Mouse (Mus musculus): Measurements from ENCODE around the gene Ermap. TPM values are rescaled to one million over a fixed set of nuclear protein-coding genes. Genes with fewer than 3 reads are reported as not detected.

Gene Ermap
- polyA plus RNA-seq (2015; fragmentation: Nextera tagmentation; extraction: Ambion mirVana): 329 and 341 TPM in 2 replicates

DNA sequence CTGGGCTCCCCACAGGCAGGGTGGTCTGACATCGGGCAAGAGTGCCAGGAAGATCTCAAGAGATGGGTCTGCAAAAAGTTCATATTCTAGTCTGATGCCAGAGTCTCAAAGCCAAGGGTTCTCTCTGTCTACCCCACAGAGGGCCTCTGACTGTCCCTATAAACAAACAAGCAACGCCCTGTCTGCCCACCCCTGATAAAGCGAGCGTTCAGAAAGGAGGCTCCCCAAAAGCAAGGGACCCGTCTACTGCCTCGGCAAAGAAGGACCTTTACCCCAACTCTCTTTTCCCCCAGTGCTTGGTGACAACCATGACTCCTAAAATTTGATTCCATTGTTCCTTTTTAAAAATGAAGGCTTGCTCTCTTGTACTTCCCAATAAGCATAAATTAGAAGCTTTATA lies at the start of gene Ermap:
Gene Ermap, minus strand, starts transcription at position 148 of the 400 bp plus-strand sequence.
- Histone ChIP-seq H3K4me1 (replicated peaks) (peaks cover 73% of the 10 kb centered on the region), H3K9me3 (replicated peaks) (no peaks in the 10 kb centered on the region), H3K27ac (peak within 1 kb of the TSS; percentile 99), H3K4me3 (replicated peaks) (peak within 1 kb of the TSS; percentile 77), H3K9ac (peak within 1 kb of the TSS; percentile 91), H3K4me2 (peak within 1 kb of the TSS; percentile 88), H3K36me3 (peaks cover 40% of the 10 kb centered on the region), H3K27me3 (no peaks in the 10 kb centered on the region)
- ATAC-seq (ENCODE audit: low read depth) (peak; percentile 92), DNase-seq (peak; percentile 87)
- WGBS (ENCODE audit: insufficient replicate concordance): 11% methylated on average over 6 of the region's 6 CpGs

DNA sequence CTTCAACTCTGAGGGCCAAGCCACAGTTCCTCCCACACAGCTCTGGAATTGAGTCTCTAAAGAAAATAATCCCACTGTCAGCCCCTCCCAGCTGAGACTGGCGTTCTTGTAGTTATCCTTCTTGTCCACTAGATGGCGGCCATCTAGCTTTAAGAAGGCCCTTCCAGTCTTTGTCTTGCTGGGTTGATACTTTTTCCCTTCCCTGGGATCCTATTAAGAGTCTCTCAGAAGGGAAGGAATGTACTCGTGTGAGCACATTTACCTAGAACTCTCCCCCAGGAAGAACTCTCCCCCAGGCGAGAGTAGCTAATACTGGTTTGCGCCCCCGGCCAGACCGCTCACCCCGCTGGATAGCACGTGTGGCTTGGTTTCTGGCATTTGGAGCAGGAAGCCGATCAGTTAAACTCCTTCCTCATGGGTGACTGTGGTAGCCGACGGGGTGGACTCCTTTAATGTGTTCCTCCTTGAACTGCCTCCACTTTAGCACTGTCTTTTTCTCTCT lies 49.4 kb upstream of the Ermap start:
- H3K27me3 ChIP-seq: no peaks in the 10 kb centered on the region
- no peak overlapping the region for H3K27ac ChIP-seq
- peak overlapping the region; percentile 29 for H3K4me3 ChIP-seq (replicated peaks)
- H3K4me2 ChIP-seq: peak overlapping the region; percentile 52
- peak; percentile 58 for ATAC-seq (ENCODE audit: low read depth)
- H3K9me3 ChIP-seq (replicated peaks): no peaks in the 10 kb centered on the region
- peaks cover 28% of the 10 kb centered on the region for H3K36me3 ChIP-seq
- peak; percentile 35 for DNase-seq
- WGBS (ENCODE audit: insufficient replicate concordance): 19% methylated on average over 12 of the region's 12 CpGs
- H3K9ac ChIP-seq: peak overlapping the region; percentile 52
- H3K4me1 ChIP-seq (replicated peaks): peaks cover 23% of the 10 kb centered on the region

DNA sequence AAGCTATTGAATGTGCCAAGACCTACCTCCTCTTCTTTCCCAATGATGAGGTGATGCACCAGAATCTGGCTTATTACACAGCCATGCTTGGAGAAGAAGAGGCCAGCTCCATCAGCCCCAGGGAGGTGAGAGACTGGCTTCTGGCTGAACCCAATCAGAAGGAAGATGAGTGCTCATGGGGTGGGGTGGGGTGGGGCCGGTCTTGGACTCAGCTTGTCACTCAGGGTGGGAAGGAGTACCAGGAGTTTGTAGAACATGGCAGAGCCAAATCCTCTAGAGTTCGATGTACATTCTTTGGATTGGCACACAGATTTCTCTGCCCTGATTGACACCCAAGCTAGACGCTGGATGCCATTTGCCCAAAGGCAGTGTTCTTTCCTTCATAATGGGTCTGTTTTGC lies 48.9 kb upstream of the Ermap start:
- Histone ChIP-seq H3K4me2 (peak overlapping the region; percentile 52), H3K4me1 (replicated peaks) (peaks cover 28% of the 10 kb centered on the region), H3K9ac (no peak overlapping the region; the same call in 1 of the 2 replicates), H3K27ac (no peak overlapping the region; the same call in 1 of the 2 replicates), H3K27me3 (peaks cover 3% of the 10 kb centered on the region; the same call in 1 of the 2 replicates), H3K9me3 (replicated peaks) (no peaks in the 10 kb centered on the region), H3K36me3 (peaks cover 23% of the 10 kb centered on the region), H3K4me3 (replicated peaks) (peak overlapping the region; percentile 25)
- 58% methylated on average over 3 of the region's 3 CpGs for WGBS (ENCODE audit: insufficient replicate concordance)
- DNase-seq (no peak), ATAC-seq (ENCODE audit: low read depth) (peak; percentile 64; the same call in 1 of the 2 replicates)

DNA sequence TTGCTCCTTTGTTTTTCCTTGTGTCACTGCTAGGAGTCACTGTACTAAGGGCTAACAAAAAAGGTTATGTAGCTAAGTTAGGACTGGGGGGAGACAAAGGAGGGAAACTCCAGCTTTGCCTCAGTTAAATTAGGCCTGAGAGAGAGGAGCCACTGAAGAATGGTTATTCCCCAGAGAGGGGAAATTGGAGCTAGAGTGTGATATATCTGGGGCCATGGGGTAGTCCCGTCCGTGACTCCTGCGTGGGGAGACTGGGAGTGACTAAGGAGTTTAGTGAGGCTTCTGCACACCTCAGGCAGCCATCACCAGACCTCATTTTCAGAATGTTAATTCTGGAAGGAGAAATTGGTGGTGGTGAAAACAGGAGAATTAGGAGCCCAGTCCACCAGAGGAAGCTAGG lies 44.5 kb upstream of the Ermap start:
- H3K36me3 ChIP-seq: 0 out of 2 replicates have a peak, but pooled peaks cover 13% of the 10 kb centered on the region
- peak overlapping the region; percentile 84 for H3K4me3 ChIP-seq (replicated peaks)
- DNase-seq (no peak), ATAC-seq (ENCODE audit: low read depth) (no peak)
- peak overlapping the region; percentile 99 for H3K4me2 ChIP-seq
- 71% methylated on average over 3 of the region's 3 CpGs for WGBS (ENCODE audit: insufficient replicate concordance)
- H3K9ac ChIP-seq: no peak overlapping the region
- no peak overlapping the region for H3K27ac ChIP-seq
- no peaks in the 10 kb centered on the region for H3K9me3 ChIP-seq (replicated peaks)
- H3K27me3 ChIP-seq: peaks cover 6% of the 10 kb centered on the region; the same call in 1 of the 2 replicates
- peaks cover 36% of the 10 kb centered on the region for H3K4me1 ChIP-seq (replicated peaks)

DNA sequence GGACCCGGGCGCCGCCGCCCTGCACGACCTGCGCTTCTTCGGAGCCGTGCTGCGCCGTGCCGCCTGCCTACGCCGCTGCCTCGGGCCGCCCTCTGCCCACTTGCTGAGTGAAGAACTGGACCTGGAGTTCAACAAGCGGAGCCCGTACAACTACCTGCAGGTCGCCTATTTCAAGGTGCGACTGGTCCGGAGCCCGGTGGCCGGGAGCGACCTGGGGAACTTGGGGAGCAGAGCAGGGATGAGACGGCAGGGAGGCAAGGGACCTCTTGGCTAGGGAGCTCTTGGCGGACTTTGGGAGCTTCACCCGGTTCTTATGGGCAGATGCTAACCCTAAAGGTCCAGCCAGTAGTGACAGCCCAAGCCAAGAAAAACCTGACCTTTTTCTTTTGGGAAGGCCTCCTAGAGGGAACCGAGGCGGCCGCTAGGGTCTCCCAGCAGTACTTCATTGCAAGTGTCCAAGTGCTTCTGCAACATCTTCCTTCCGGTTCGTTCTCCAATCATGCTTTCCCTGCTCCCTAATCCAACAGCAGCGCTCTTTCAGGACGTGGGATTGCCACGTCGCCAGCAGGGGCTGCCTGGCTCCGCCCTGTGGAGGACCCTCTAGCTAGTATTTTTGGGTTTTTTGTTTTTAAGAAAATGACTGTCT lies 43.6 kb upstream of the Ermap start:
- H3K4me2 ChIP-seq: peak overlapping the region; percentile 99
- H3K36me3 ChIP-seq: peaks cover 14% of the 10 kb centered on the region; the same call in 1 of the 2 replicates
- peak overlapping the region; percentile 84 for H3K4me3 ChIP-seq (replicated peaks)
- peak overlapping the region; percentile 87 for H3K9ac ChIP-seq
- H3K27me3 ChIP-seq: peaks cover 6% of the 10 kb centered on the region; the same call in 1 of the 2 replicates
- peaks cover 27% of the 10 kb centered on the region for H3K4me1 ChIP-seq (replicated peaks)
- WGBS (ENCODE audit: insufficient replicate concordance): under 1% methylated on average over 36 of the region's 36 CpGs
- H3K9me3 ChIP-seq (replicated peaks): no peaks in the 10 kb centered on the region
- peak; percentile 45 for ATAC-seq (ENCODE audit: low read depth)
- peak; percentile 12 for DNase-seq
- H3K27ac ChIP-seq: peak overlapping the region; percentile 59

DNA sequence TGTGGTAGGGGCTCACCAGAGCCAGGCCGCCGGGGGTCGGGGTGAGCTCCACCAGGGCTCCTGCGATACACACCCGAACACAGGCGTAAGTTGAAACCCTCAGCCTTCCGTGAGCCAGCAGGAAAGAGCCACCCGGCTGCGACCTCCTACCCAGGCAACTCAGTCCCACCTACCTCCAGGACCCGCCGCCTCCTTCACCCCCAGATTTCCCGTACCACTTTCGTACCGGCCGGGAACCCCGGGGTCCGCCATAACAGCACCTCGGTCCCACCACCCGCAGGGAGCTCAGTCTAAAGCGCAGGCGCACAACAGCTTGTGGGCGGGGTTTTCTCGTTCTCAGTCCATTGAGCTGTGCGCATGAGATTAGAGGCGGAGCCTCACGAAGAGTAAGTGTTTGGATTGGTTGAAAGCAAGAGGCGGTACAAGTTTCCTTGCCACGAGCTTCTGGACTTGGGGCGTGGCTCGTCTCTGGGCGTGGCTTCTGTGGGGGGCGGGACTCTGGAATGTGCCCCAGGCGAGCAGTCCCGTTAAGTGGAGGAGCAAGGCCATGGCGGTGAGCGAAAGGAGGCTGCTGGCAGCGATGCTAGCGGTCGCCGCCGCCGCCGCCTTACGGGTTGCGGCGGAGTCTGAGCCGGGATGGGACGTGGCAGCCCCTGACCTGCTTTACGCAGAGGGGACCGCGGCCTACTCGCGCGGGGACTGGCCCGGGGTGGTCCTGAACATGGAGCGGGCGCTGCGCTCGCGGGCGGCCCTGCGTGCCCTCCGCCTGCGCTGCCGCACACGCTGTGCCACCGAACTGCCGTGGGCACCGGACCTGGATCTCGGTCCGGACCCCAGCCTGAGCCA lies 42.8 kb upstream of the Ermap start, which contains the start of the genes AU022252 and P3h1:
Gene AU022252, minus strand, starts transcription at position 303 of the 846 bp plus-strand sequence.
Gene P3h1, plus strand, starts transcription at position 506 of the 846 bp plus-strand sequence.
- under 1% methylated on average over 71 of the region's 71 CpGs for WGBS (ENCODE audit: insufficient replicate concordance)
- Histone ChIP-seq H3K9me3 (replicated peaks) (no peaks in the 10 kb centered on the region), H3K4me3 (replicated peaks) (peak within 1 kb of the TSS; percentile 84), H3K27ac (peak within 1 kb of the TSS; percentile 59), H3K4me1 (replicated peaks) (peaks cover 24% of the 10 kb centered on the region), H3K27me3 (peaks cover 6% of the 10 kb centered on the region; the same call in 1 of the 2 replicates), H3K9ac (peak within 1 kb of the TSS; percentile 89), H3K4me2 (peak within 1 kb of the TSS; percentile 99), H3K36me3 (peaks cover 21% of the 10 kb centered on the region)
- DNase-seq: peak; percentile 99
- peak; percentile 96 for ATAC-seq (ENCODE audit: low read depth)

DNA sequence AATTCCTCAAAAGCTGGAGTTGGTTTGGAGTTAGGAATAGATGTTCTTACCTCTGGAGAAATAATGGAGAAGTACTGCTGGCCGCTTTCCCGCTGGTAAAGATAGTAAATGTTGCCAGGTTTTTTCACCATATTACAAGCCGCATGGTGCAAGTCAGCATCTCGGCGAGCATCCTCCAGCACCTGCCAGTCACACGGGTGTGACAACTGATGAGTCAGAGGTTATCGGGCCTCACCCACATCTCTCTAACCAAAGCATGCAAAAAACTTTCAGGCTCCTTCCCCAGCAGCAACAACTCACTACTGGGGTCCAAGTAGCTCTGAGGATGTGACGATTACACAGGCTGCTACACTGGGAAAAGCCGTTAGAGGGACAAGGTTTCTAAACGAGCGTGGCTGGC lies 36.9 kb upstream of the Ermap start:
- 79% methylated on average over 11 of the region's 11 CpGs for WGBS (ENCODE audit: insufficient replicate concordance)

DNA sequence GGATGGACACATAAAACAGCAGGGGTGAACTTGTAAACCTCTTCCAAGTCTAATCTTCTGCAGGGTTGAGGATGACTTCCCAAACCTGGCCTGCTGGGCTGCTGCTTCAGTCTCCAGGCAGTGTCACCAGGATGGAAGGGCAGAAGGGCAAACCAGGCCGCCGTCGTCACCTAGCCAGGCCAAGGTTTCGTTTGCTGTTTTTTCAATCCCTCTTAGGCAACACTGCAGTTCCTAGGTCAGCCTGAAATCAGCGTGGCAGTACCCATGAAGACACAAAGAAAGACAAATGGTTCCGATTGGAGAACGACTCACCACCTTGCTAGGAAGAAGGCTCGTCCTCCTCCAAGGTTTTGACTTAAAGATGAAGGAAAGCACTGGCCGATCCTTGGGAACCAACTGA lies 35.9 kb upstream of the Ermap start:
- H3K9me3 ChIP-seq (replicated peaks): no peaks in the 10 kb centered on the region
- H3K9ac ChIP-seq: no peak overlapping the region
- no peaks in the 10 kb centered on the region for H3K27me3 ChIP-seq
- H3K27ac ChIP-seq: no peak overlapping the region
- no peak overlapping the region for H3K4me3 ChIP-seq (replicated peaks)
- peaks cover 18% of the 10 kb centered on the region for H3K4me1 ChIP-seq (replicated peaks)
- no peak overlapping the region for H3K4me2 ChIP-seq
- peaks cover 47% of the 10 kb centered on the region for H3K36me3 ChIP-seq
- WGBS (ENCODE audit: insufficient replicate concordance): 70% methylated on average over 9 of the region's 9 CpGs
- no peak for DNase-seq
- ATAC-seq (ENCODE audit: low read depth): no peak

More for the DNA sequence above, 36.9 kb upstream of the Ermap start:
- Histone ChIP-seq H3K4me2 (no peak overlapping the region), H3K9ac (no peak overlapping the region), H3K36me3 (peaks cover 47% of the 10 kb centered on the region), H3K4me3 (replicated peaks) (no peak overlapping the region), H3K27ac (peak overlapping the region; percentile 47; the same call in 1 of the 2 replicates), H3K27me3 (no peaks in the 10 kb centered on the region), H3K4me1 (replicated peaks) (peaks cover 24% of the 10 kb centered on the region), H3K9me3 (replicated peaks) (no peaks in the 10 kb centered on the region)
- peak; percentile 64 for ATAC-seq (ENCODE audit: low read depth)
- DNase-seq: no peak

DNA sequence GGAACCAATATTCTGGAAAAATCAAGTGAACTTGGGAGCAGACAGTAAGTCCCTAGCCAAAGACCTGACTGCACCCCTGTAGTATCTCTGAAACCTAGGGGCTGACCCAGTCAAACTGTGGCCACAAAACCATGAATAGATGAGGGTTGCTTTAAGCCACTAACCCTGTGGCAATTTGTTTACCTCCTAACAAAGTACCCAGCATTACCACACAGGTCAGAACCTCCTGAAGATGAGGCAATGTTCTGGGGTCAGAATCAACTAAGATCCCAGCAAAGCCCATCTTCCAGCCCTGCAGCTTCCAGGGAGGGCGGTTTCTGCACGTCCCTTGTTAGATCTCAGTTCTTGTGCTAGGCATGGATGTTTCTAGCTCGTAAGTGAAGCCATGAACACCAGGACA lies 34.7 kb upstream of the Ermap start:
- Histone ChIP-seq H3K27ac (no peak overlapping the region), H3K36me3 (peaks cover 43% of the 10 kb centered on the region), H3K4me2 (no peak overlapping the region), H3K9ac (no peak overlapping the region), H3K4me1 (replicated peaks) (peaks cover 18% of the 10 kb centered on the region), H3K9me3 (replicated peaks) (no peaks in the 10 kb centered on the region), H3K27me3 (no peaks in the 10 kb centered on the region), H3K4me3 (replicated peaks) (no peak overlapping the region)
- 77% methylated on average over 3 of the region's 3 CpGs for whole genome bisulfite sequencing (ENCODE audit: insufficient replicate concordance)
- no peak for ATAC-seq (ENCODE audit: low read depth)
- no peak for DNase-seq

DNA sequence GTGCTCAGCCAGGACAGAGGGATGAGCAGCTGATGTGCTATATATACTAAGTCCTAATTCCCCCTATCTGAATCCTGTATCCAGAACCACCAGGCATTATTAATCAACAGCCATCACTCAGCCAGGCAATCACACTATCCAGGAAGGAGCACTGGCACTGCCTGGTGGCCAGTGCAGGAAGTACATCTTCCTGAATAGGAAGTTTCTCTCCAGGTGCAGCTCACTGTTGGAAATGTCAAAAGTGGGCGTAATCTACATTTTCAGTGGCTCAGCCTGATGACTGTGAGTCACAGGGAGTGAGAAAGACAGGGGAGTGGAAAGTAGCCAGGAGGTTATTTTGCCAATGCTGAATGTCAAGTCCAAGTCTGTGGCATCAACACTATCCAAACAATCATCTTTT lies 33.9 kb upstream of the Ermap start:
- no peaks in the 10 kb centered on the region for H3K27me3 ChIP-seq
- ATAC-seq (ENCODE audit: low read depth) (peak; percentile 24; the same call in 1 of the 2 replicates), DNase-seq (peak; percentile 35)
- H3K4me2 ChIP-seq: no peak overlapping the region
- WGBS (ENCODE audit: insufficient replicate concordance): 62% methylated on average over 1 of the region's 1 CpGs
- H3K36me3 ChIP-seq: peaks cover 41% of the 10 kb centered on the region
- no peak overlapping the region for H3K4me3 ChIP-seq (replicated peaks)
- no peaks in the 10 kb centered on the region for H3K9me3 ChIP-seq (replicated peaks)
- peaks cover 18% of the 10 kb centered on the region for H3K4me1 ChIP-seq (replicated peaks)
- no peak overlapping the region for H3K27ac ChIP-seq
- H3K9ac ChIP-seq: no peak overlapping the region

DNA sequence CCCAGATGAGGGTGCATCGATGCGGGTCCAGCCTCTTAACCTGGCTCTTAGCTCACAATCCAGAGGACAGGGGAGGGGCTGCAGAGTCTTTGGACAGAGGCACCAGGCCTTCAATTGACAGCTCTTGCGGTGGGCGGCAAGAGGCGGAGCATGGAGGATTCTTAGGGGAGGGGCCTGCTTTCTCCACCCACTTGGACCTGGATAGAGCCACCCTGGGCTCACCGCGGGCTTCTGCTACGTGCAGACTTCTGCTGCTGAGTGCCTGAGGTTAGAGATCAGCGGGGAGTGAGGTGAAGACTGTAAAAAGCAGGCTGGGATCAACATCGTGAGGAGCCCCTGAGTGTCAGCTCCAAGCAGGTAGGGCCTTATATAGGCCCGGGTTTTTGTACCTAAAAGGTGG lies 28.4 kb upstream of the Ermap start, which contains the start of gene Tmem269:
Gene Tmem269, minus strand, starts transcription at position 49 of the 400 bp plus-strand sequence.
- Histone ChIP-seq H3K36me3 (no peaks in the 10 kb centered on the region), H3K27ac (no peak within 1 kb of the TSS), H3K4me3 (replicated peaks) (no peak within 1 kb of the TSS), H3K4me2 (no peak within 1 kb of the TSS), H3K9me3 (replicated peaks) (no peaks in the 10 kb centered on the region), H3K4me1 (replicated peaks) (peaks cover 10% of the 10 kb centered on the region; the same call in 1 of the 2 replicates), H3K9ac (no peak within 1 kb of the TSS), H3K27me3 (peaks cover 16% of the 10 kb centered on the region)
- WGBS (ENCODE audit: insufficient replicate concordance): 14% methylated on average over 11 of the region's 11 CpGs
- DNase-seq (no peak), ATAC-seq (ENCODE audit: low read depth) (peak; percentile 43; the same call in 1 of the 2 replicates)

Data from liver, embryonic 13.5 days (tissue).